Mouse (Mus musculus) brain, embryonic 18.5 days (tissue): ENCODE data around the gene Zbed6.
A peak's percentile ranks its signal among the peaks of the same experiment; 100 is the strongest.

ENCODE experiments used
- DNase-seq: peaks from one replicate; pipeline ENCODE4 v3.0.0-alpha.2; 2012; ENCODE audit warnings: low read depth, low spot score

Zbed6 gene

DNA sequence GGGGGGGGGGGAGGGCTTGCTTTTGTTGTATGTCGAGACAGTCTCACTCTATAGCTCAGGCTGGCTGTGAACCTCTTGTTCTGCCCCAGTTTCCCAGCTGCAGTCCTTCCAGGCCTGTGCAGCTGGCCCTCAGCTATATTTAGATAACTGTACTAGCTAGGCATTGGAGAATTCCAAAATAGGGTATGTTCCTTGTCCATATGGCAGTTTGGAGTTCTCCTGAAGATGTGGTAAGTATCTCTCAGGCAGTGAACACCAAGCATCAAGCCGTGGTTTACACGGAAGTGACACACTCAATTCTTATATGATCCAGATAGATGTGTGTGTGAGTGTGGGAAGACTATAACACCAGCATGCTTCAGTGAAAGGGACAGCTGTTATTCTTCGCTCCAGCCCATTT, 2.7 kb upstream of the Zbed6 start:
- DNase-seq, result no peak

DNA sequence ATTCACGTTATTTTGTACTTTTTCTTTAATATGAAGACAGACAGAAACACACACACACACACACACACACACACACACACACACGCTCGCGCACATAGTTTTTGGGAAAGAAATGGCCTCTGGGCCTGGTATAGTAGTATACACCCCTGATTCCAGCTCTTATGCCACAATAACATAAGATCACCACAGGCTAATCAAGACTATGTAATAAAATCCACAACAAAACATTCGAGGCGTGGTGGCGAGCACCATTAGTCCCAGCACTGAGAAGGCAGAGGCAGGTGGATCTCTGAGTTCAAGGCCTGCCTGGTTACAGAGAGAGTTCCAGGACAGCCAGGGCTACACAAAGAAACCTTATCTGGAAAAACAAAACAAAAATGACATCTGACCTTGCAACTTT, 2.3 kb upstream of the Zbed6 start:
- DNase-seq, result no peak

GRCm38 (mm10) chr1:133661203-133661933, 683 bp upstream of the Zbed6 start, which contains the start of gene Gm38394:
Gm38394 (minus strand) TSS chr1:133661318.
- DNase-seq, result peak; percentile 91

GRCm38 (mm10) chr1:133658878-133659277, 1.8 kb downstream of the Zbed6 start:
- DNase-seq, result no peak

- DNase-seq, result no peak
Observed at GRCm38 (mm10) chr1:133656811-133657210, 3.9 kb downstream of the Zbed6 start.

DNA sequence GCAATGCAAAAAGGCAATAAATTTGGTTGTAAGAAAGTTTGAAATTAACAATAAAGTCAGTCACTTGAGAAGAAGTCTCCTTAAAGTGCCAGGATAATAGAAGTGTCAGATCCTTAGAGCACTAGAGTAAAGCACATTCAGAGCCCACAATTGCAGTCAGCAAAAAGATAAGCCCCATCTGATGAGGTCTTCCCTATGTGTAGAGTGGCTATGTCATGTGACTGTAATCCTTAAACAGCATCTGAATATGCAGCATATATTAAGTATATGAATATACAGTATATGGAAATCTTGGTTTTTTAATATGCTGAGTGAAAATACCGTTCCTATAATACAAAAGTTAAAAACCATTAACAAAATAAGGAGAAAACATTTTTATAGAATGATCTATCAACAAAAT, 7.7 kb downstream of the Zbed6 start:
- DNase-seq, result no peak

GRCm38 (mm10) chr1:133650288-133651055, 10.2 kb downstream of the Zbed6 start:
- DNase-seq, result no peak

DNA sequence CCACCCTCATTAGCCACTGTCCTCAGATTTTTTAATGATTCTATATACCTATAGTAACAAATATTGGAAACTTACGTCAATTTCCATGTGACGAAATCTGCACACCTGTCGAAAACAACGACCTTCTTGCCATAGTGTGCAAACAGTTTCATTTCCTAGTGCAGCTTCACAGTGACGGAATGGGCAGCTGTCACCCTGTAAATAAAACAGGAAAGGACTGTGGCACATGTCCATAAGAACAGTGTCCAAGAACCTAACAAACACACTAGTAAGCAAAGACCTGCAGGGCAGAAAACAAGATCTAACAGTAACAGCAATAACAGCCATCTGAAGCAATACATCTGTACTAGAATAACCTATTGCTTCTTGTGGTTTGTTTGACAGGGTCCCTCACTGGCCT, 15.0 kb downstream of the Zbed6 start:
- no peak for DNase-seq

- DNase-seq, result no peak
Observed at GRCm38 (mm10) chr1:133641163-133641562, 19.5 kb downstream of the Zbed6 start.

DNA sequence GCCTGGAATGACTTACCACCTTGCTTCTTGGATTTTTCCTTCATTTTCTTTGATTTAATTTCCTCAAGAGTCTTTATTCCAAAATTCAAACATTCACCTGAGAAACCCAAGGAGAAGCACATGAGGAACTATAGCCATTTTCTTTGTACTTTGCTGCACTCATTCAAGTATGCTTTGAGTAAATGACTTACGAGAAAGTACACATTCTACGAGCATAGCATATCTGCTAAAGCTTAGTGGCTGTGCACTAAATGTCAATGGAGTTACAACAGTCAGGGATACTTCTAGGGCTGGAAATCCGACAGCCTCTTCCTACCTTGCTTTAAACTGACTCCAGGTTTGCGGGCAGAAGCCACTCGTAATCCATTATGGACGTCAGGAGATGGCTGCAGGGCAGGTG, 22.2 kb downstream of the Zbed6 start:
- no peak for DNase-seq

DNA sequence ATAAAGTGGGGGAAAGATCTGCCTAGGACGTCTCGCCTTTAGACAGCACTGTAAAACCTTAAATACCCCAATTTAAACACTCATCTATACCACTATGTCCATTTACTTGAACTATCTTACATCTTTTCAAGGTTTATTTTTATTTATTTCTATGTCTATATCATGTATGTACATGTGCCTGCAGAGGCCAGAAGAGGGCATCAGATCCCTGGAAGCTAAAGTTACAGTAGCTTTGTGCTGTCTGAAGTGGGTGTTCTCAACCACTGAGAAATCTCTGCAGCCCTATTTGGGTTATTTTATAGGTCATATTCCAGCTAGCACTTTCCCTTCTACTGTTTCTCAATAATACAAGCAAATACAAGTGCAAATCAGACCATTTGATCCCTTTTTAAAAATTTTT, 28.5 kb downstream of the Zbed6 start:
- DNase-seq, result no peak

- DNase-seq, result no peak
Observed at GRCm38 (mm10) chr1:133625052-133625451, 35.6 kb downstream of the Zbed6 start.

GRCm38 (mm10) chr1:133618311-133618710, 42.4 kb downstream of the Zbed6 start:
- DNase-seq, result no peak

GRCm38 (mm10) chr1:133617908-133618307, 42.8 kb downstream of the Zbed6 start:
- no peak for DNase-seq

- no peak for DNase-seq
Observed at GRCm38 (mm10) chr1:133613817-133614216, 46.9 kb downstream of the Zbed6 start.

DNA sequence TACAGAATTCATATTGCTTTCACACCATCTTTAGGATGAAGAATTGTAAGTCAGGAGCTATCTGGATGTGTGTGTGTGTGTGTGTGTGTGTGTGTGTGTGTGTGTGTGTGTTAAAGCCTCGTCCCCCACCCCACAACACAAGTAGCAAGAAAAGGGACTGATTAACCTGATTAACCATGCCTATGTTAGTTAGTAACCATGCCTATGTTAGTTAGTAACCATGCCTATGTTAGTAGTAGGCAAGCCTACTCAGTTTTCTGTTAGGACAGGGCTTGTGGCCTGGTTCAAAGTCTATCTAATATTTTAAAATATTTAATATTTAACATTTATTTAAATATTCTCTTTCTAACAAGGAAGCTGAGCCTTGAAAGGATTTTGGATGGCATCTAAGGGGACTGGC, 49.2 kb downstream of the Zbed6 start:
- DNase-seq, result no peak

GRCm38 (mm10) chr1:133610601-133611000, 50.1 kb downstream of the Zbed6 start:
- DNase-seq, result no peak

GRCm38 (mm10) chr1:133609771-133610502, 50.7 kb downstream of the Zbed6 start, which contains the start of gene Snrpe:
Snrpe (minus strand) TSS chr1:133610291.
- DNase-seq, result peak; percentile 96
